Mouse (Mus musculus) MEL (cell line): Measurements from ENCODE around the gene Ric8b. TPM values are rescaled to one million over a fixed set of nuclear protein-coding genes. Genes with fewer than 3 reads are reported as not detected.

Experiments used
- DNase-seq: peaks from one replicate; pipeline ENCODE4 v3.0.0; 2011; ENCODE audit warnings: low read depth, low spot score
- H3K27ac ChIP-seq: 2 replicates; pipeline ENCODE4 v1.5.1; 2012; ENCODE audit warnings: low read depth, mild to moderate bottlenecking, control low read depth, low read length, moderate library complexity; ENCODE audit not compliant: control insufficient read depth
- H3K27me3 ChIP-seq, 2 experiments: fragments of 150-350 bp in 1 of 2; sonication (generic) in 1 of 2; 2 replicates each; pipeline ENCODE4 v1.6.1; 2012; ENCODE audit warnings: low read length in 2 of 2, mild to moderate bottlenecking in 2 of 2, improper control_type of control experiment in 1 of 2, moderate library complexity in 1 of 2; ENCODE audit not compliant: insufficient read depth in 2 of 2, control insufficient read depth in 1 of 2
- H3K36me3 ChIP-seq, 2 experiments: 2 replicates each; pipeline ENCODE4 v1.6.1; 2012 to 2014; ENCODE audit warnings: low read length in 2 of 2, improper control_type of control experiment in 1 of 2, inconsistent platforms in 1 of 2, mild to moderate bottlenecking in 1 of 2; ENCODE audit not compliant: insufficient read depth in 2 of 2, control insufficient read depth in 1 of 2
- H3K4me1 ChIP-seq, 2 experiments: fragments of 150-350 bp in 1 of 2; sonication (generic) in 1 of 2; 2 replicates each; pipeline ENCODE4 v1.6.1; 2012; ENCODE audit warnings: low read length in 2 of 2, improper control_type of control experiment in 1 of 2, mild to moderate bottlenecking in 1 of 2; ENCODE audit not compliant: insufficient read depth in 2 of 2, control insufficient read depth in 1 of 2
- H3K4me3 ChIP-seq, 2 experiments: fragments of 150-350 bp in 1 of 2; sonication (generic) in 1 of 2; 2 replicates each; pipeline ENCODE4 v1.5.1; 2012; ENCODE audit warnings: low read depth in 2 of 2, low read length in 2 of 2, mild to moderate bottlenecking in 2 of 2, moderate library complexity in 2 of 2, control low read depth in 1 of 2, improper control_type of control experiment in 1 of 2; ENCODE audit not compliant: control insufficient read depth in 1 of 2, insufficient read depth in 1 of 2
- H3K79me2 ChIP-seq: 2 replicates; pipeline ENCODE4 v1.6.1; 2012; ENCODE audit warnings: mild to moderate bottlenecking, low read length, moderate library complexity; ENCODE audit not compliant: control insufficient read depth, poor library complexity, insufficient read depth
- H3K9ac ChIP-seq: 2 replicates; pipeline ENCODE4 v1.6.1; 2012; ENCODE audit warnings: low read depth, mild to moderate bottlenecking, control low read depth, low read length, moderate library complexity; ENCODE audit not compliant: control insufficient read depth, poor library complexity, severe bottlenecking
- H3K9me3 ChIP-seq: fragments of 150-350 bp; sonication (generic); replicated peaks from 2 replicates; pipeline ENCODE4 v1.6.1; 2012; ENCODE audit warnings: mild to moderate bottlenecking, low read length, improper control_type of control experiment, moderate library complexity; ENCODE audit not compliant: insufficient read depth
- CTCF ChIP-seq, 3 experiments: IDR thresholded peaks in 2 of 3; conservative IDR thresholded peaks in 1 of 3; 2 replicates each; pipeline ENCODE4 v1.5.1; 2011 to 2012; ENCODE audit warnings: low read length in 3 of 3, low read depth in 2 of 3, mild to moderate bottlenecking in 2 of 3, improper control_type of control experiment in 1 of 3, inconsistent platforms in 1 of 3, mixed read lengths in 1 of 3, moderate library complexity in 1 of 3; ENCODE audit not compliant: control insufficient read depth in 1 of 3, insufficient read depth in 1 of 3, poor library complexity in 1 of 3, severe bottlenecking in 1 of 3
- E2F4 ChIP-seq: IDR thresholded peaks from 2 replicates; pipeline ENCODE4 v1.6.1; 2011; ENCODE audit warnings: low read depth, low read length, improper control_type of control experiment, borderline replicate concordance
- ELF1 ChIP-seq: IDR thresholded peaks from 2 replicates; pipeline ENCODE4 v1.6.1; 2014; ENCODE audit warnings: low read depth, mild to moderate bottlenecking, inconsistent platforms, low read length, improper control_type of control experiment, moderate library complexity
- EP300 ChIP-seq, 2 experiments: IDR thresholded peaks; 2 replicates each; pipeline ENCODE4 v1.6.1; 2011; ENCODE audit warnings: improper control_type of control experiment in 2 of 2, low read length in 2 of 2, low read depth in 1 of 2, mild to moderate bottlenecking in 1 of 2
- MAFK ChIP-seq: IDR thresholded peaks from 2 replicates; pipeline ENCODE4 v1.6.1; 2011; ENCODE audit warnings: low read depth, mild to moderate bottlenecking, low read length, improper control_type of control experiment, borderline replicate concordance
- MAX ChIP-seq: IDR thresholded peaks from 2 replicates; pipeline ENCODE4 v1.6.1; 2011; ENCODE audit warnings: low read length, improper control_type of control experiment
- MYB ChIP-seq: IDR thresholded peaks from 2 replicates; pipeline ENCODE4 v1.6.1; 2011; ENCODE audit warnings: mild to moderate bottlenecking, low read depth, low read length, improper control_type of control experiment
- POLR2AphosphoS2 ChIP-seq: IDR thresholded peaks from 2 replicates; pipeline ENCODE4 v1.6.1; 2011; ENCODE audit warnings: low read length, improper control_type of control experiment
- RCOR1 ChIP-seq: IDR thresholded peaks from 2 replicates; pipeline ENCODE4 v1.6.1; 2012; ENCODE audit warnings: low read depth, mild to moderate bottlenecking, inconsistent platforms, low read length, improper control_type of control experiment
- SMC3 ChIP-seq: IDR thresholded peaks from 2 replicates; pipeline ENCODE4 v1.6.1; 2011; ENCODE audit warnings: low read depth, low read length, improper control_type of control experiment
- TAL1 ChIP-seq: IDR thresholded peaks from 2 replicates; pipeline ENCODE4 v1.6.1; 2012; ENCODE audit warnings: mild to moderate bottlenecking, inconsistent platforms, low read length, moderate library complexity, mixed read lengths
- TCF12 ChIP-seq: IDR thresholded peaks from 2 replicates; pipeline ENCODE4 v1.6.1; 2014; ENCODE audit warnings: low read depth, mild to moderate bottlenecking, inconsistent platforms, low read length, improper control_type of control experiment, moderate library complexity
- USF2 ChIP-seq, 2 experiments: IDR thresholded peaks; 2 replicates each; pipeline ENCODE4 v1.6.1; 2011 to 2012; ENCODE audit warnings: improper control_type of control experiment in 2 of 2, low read length in 2 of 2, borderline replicate concordance in 1 of 2, inconsistent platforms in 1 of 2, low read depth in 1 of 2, mild to moderate bottlenecking in 1 of 2; ENCODE audit not compliant: insufficient read depth in 1 of 2
- polyA plus RNA-seq, 2 experiments: library from polyadenylated mRNA; stranded (reverse) in 1 of 2; unstranded in 1 of 2; fragments of >175 nt in 1 of 2; fragments of >200 nt in 1 of 2; gene quantifications; 2 replicates each; pipeline versions ENCODE4 v1.2.1 to v1.2.4; 2012; ENCODE audit warnings: low replicate concordance in 2 of 2, low read depth in 1 of 2; ENCODE audit not compliant: insufficient read length in 2 of 2, insufficient read depth in 1 of 2, missing spikeins in 1 of 2
- total RNA-seq: library from RNA; depleted of rRNA; stranded (reverse); fragments of 300-350 nt; gene quantifications from 2 replicates; pipeline ENCODE4 v1.2.3, GENCODE M21; 2012

Ric8b gene
- total and polyA plus RNA-seq, 3 experiments, result 6.3 to 8.6 TPM; not detected in 1

DNA sequence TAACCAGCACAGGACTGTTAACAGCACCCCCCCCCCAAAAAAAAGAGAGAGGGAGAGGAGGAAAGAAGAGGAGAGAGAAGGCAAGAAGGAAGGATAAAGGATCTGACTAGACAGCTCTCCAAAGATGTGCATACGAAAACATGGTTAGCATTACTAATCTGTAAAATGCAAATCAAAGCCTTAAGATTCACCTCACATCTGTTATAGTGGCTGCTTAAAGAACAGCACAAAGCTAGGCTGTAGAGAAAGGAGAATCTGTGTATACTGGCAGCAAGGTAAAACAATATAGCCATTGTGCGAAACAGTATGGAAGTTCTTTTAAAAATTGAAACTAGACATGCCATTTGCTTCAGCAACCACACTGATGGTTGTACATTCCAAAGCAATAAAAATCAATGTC is 49.1 kb downstream of the Ric8b start:
- peaks cover 0 to 7% of the 10 kb centered on the region in 2 experiments; a peak in 2 of 4 replicates for H3K4me1 ChIP-seq
- H3K27ac ChIP-seq, result no peak overlapping the region
- H3K27me3 ChIP-seq, result no peaks in the 10 kb centered on the region
- no peak for DNase-seq
- TF ChIP-seq E2F4 (no peak), ELF1 (no peak), USF2 (IDR thresholded peaks at IDR 0.05; ENCODE audit: borderline replicate concordance in 1 of 2, insufficient read depth in 1 of 2, low read depth in 1 of 2, low read length in 2 of 2) (no peak), EP300 (IDR thresholded peaks at IDR 0.05; ENCODE audit: low read depth in 1 of 2, low read length in 2 of 2) (no peak), POLR2AphosphoS2 (no peak), RCOR1 (no peak), SMC3 (no peak)
- H3K36me3 ChIP-seq, result peaks cover 4 to 15% of the 10 kb centered on the region in 2 experiments; a peak in 3 of 4 replicates
- H3K9ac ChIP-seq, result no peak overlapping the region
- no peaks in the 10 kb centered on the region for H3K79me2 ChIP-seq
- H3K9me3 ChIP-seq, result no peaks in the 10 kb centered on the region
- H3K4me3 ChIP-seq, result no peak overlapping the region

DNA sequence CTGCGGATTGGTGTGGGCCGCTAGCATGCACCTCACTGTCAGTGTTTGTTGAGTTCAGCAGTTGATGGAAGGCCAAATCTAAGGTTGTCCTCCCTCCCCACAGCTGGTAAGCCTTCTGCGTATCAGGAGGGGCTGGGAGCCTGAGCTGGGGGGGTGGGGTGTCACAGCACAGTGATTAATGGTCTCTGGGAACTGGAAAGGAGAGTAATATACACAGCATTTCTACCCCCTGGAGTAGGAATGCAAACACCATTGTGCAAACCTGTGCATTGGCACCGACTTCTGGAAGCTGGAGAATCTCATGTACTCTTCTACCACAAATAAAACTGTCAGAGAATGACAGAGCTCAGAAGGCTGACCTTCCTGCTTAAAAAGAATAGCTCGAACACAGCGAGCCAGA is 50.2 kb downstream of the Ric8b start:
- Histone ChIP-seq H3K4me3 (no peak overlapping the region), H3K79me2 (no peaks in the 10 kb centered on the region), H3K9ac (no peak overlapping the region), H3K36me3 (peaks cover 2 to 14% of the 10 kb centered on the region in 2 experiments; a peak in 3 of 4 replicates), H3K9me3 (no peaks in the 10 kb centered on the region), H3K27ac (no peak overlapping the region), H3K4me1 (peaks cover 0 to 7% of the 10 kb centered on the region in 2 experiments; a peak in 2 of 4 replicates), H3K27me3 (no peaks in the 10 kb centered on the region)
- TF ChIP-seq CTCF (IDR thresholded peaks at IDR 0.05 in 2 of 3, conservative IDR thresholded peaks at IDR 0.05 in 1 of 3; ENCODE audit: control insufficient read depth in 1 of 3, insufficient read depth in 1 of 3, low read depth in 2 of 3, low read length in 3 of 3, poor library complexity in 1 of 3, severe bottlenecking in 1 of 3) (no peak), MAX (no peak), RCOR1 (no peak), USF2 (IDR thresholded peaks at IDR 0.05; ENCODE audit: borderline replicate concordance in 1 of 2, insufficient read depth in 1 of 2, low read depth in 1 of 2, low read length in 2 of 2) (no peak), MAFK (no peak), MYB (no peak)
- no peak for DNase-seq

DNA sequence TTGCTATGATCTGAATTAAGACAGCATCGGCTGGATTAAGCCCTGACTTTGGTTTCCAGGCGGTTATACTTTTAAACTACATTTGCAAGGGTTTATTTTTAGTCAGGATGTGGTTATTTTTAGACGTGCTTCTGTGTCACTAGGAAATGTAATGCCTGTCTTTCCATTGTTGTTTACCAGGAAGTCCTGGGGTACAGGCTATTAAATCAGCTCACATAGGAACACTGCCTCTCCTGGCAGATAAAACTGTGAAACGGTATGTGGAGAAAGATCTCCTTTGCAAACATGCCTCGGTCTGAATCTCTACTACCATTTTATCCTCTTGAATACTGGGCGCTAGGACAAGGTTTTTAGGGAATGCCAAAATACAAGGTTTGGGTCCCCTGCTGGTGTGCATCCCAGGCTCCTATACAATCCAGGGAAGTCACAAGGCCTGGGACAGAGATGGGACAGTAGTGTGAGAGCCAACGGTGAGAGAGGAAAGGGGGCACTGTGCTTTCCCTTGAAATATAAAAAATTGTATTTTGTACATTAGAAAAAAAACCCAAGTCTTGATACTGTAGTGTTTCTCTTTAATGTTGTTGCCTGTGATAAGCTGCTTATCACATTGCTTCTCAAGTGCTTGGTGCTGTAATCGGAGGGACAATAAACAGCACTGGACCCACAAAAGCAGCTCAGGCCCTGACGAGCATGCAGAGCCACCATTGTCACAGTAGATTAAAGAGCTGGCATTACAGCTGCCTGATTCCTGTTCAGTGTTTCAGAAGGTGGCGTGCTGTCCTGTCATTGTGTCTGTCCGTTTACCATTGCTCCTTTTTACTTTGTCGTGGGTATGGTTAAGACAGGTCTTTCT is 51.7 kb downstream of the Ric8b start:
- H3K27me3 ChIP-seq, result no peaks in the 10 kb centered on the region
- no peak overlapping the region for H3K9ac ChIP-seq
- H3K4me1 ChIP-seq, result no peaks in the 10 kb centered on the region
- no peaks in the 10 kb centered on the region for H3K79me2 ChIP-seq
- DNase-seq, result no peak
- H3K27ac ChIP-seq, result no peak overlapping the region
- H3K36me3 ChIP-seq, result peaks cover 2 to 8% of the 10 kb centered on the region in 2 experiments; a peak in 3 of 4 replicates
- no peaks in the 10 kb centered on the region for H3K9me3 ChIP-seq
- TF ChIP-seq TAL1, result no peak
- 0 out of 2 replicates have a peak, but pooled peaks have one; percentile 9 for TF ChIP-seq TCF12
- no peak overlapping the region for H3K4me3 ChIP-seq
